ENCODE assay signal across 7 mouse cellular contexts in the genomic region with DNA sequence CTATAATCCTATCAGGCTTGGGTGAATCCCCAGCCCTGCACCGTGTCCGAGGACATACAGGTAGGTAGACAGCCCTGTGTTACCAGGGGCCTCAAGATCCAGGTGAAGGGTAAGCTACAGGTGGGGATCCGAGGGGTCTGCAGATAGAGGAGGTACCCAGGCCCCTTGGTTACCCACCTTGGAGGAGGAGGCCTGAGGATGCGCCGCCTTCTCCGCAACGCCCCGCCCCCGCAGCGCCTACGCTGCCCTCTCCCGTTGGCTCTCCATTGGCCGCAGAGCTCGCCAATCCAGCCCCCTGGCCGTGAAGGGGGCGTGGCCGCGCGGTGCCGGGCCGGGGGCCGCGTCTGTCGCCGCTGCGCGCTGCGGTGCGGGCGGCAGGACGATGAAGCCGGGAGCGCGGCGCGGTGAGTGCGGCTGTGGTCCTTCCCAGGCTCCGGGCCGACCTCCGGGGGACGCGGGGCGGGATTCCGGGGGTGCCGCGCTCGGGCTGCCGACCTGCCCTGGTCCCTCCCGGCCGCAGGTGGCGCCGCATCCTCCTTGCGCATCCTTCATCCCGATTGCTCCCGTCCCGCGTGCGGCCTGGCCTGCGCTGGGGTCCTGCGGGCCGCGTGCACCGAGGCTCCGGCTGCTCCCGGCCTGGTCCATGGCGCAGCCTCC. TPM values are rescaled to one million over a fixed set of nuclear protein-coding genes. Genes with fewer than 3 reads are reported as not detected.
DNase-seq lines count a peak whose midpoint lies in the region; ATAC-seq lines count a peak whose summit lies in the region.

A gene (plus strand): TSS at position 51 of the 657 bp plus-strand sequence.

- under 1% methylated on average over 64 of the region's 66 CpGs for WGBS in embryonic facial prominence, embryonic 15.5 days
- under 1% methylated on average over 66 of the region's 66 CpGs for WGBS in heart, embryonic 13.5 days
- 1% methylated on average over 57 of the region's 66 CpGs for WGBS in neural tube, embryonic 11.5 days

- H3K27ac ChIP-seq in brown adipose tissue, adult 24 weeks (replicated peaks; ENCODE audit: low read depth, low read length): no peak within 1 kb of the TSS
- H3K27ac ChIP-seq in embryonic facial prominence, embryonic 15.5 days (replicated peaks): no peak within 1 kb of the TSS
- H3K27ac ChIP-seq in heart, embryonic 13.5 days (replicated peaks): no peak within 1 kb of the TSS
- H3K27ac ChIP-seq in neural tube, embryonic 11.5 days (ENCODE audit: low read depth, low read length): peak within 1 kb of the TSS; percentile 79

- peak within 1 kb of the TSS; percentile 35 for H3K4me3 ChIP-seq in brown adipose tissue, adult 24 weeks (ENCODE audit: insufficient read depth, low read depth, low read length)
- H3K4me3 ChIP-seq in embryonic facial prominence, embryonic 15.5 days (replicated peaks): peak within 1 kb of the TSS; percentile 70
- peak within 1 kb of the TSS; percentile 66 for H3K4me3 ChIP-seq in heart, embryonic 13.5 days
- H3K4me3 ChIP-seq in neural tube, embryonic 11.5 days (ENCODE audit: low read depth, low read length): peak within 1 kb of the TSS; percentile 69

- no peaks in the 10 kb centered on the region for H3K4me1 ChIP-seq in brown adipose tissue, adult 24 weeks (ENCODE audit: control insufficient read depth, insufficient read depth, insufficient read length, low read length)
- H3K4me1 ChIP-seq in embryonic facial prominence, embryonic 15.5 days: peaks cover 7% of the 10 kb centered on the region; the same call in 1 of the 2 replicates
- peaks cover 10% of the 10 kb centered on the region for H3K4me1 ChIP-seq in heart, embryonic 13.5 days
- peaks cover 2% of the 10 kb centered on the region; the same call in 1 of the 2 replicates for H3K4me1 ChIP-seq in neural tube, embryonic 11.5 days (ENCODE audit: control insufficient read depth, insufficient read depth, low read length)

- H3K27me3 ChIP-seq in embryonic facial prominence, embryonic 15.5 days: no peaks in the 10 kb centered on the region
- H3K27me3 ChIP-seq in heart, embryonic 13.5 days (replicated peaks): peaks cover 40% of the 10 kb centered on the region
- no peaks in the 10 kb centered on the region for H3K27me3 ChIP-seq in neural tube, embryonic 11.5 days (ENCODE audit: control insufficient read depth, insufficient read depth, low read length)

- no peaks in the 10 kb centered on the region for H3K36me3 ChIP-seq in embryonic facial prominence, embryonic 15.5 days
- no peaks in the 10 kb centered on the region for H3K36me3 ChIP-seq in heart, embryonic 13.5 days
- no peaks in the 10 kb centered on the region for H3K36me3 ChIP-seq in neural tube, embryonic 11.5 days (ENCODE audit: control insufficient read depth, insufficient read depth, low read length)

- peak within 1 kb of the TSS; percentile 40 for H3K9ac ChIP-seq in embryonic facial prominence, embryonic 15.5 days
- peak within 1 kb of the TSS; percentile 76 for H3K9ac ChIP-seq in heart, embryonic 13.5 days
- peak within 1 kb of the TSS; percentile 70 for H3K9ac ChIP-seq in neural tube, embryonic 11.5 days (ENCODE audit: low read length)

- peak; percentile 90 for ATAC-seq in embryonic facial prominence, embryonic 15.5 days (ENCODE audit: insufficient number of reproducible peaks, low FRiP score, low TSS enrichment, low read depth)
- peak; percentile 54; the same call in 1 of the 2 replicates for ATAC-seq in heart, embryonic 13.5 days (ENCODE audit: extremely low read depth, insufficient number of reproducible peaks, low FRiP score, low TSS enrichment)
- peak; percentile 94 for ATAC-seq in neural tube, embryonic 11.5 days (ENCODE audit: insufficient read depth, low FRiP score, low TSS enrichment)

- peak within 1 kb of the TSS; percentile 83 for H3K4me2 ChIP-seq in embryonic facial prominence, embryonic 15.5 days (replicated peaks)
- H3K4me2 ChIP-seq in heart, embryonic 13.5 days: peak within 1 kb of the TSS; percentile 87
- peak within 1 kb of the TSS; percentile 46 for H3K4me2 ChIP-seq in neural tube, embryonic 11.5 days (ENCODE audit: low read depth)

- no peaks in the 10 kb centered on the region for H3K9me3 ChIP-seq in embryonic facial prominence, embryonic 15.5 days (replicated peaks)
- peaks cover 10% of the 10 kb centered on the region; the same call in 1 of the 2 replicates for H3K9me3 ChIP-seq in heart, embryonic 13.5 days
- no peaks in the 10 kb centered on the region for H3K9me3 ChIP-seq in neural tube, embryonic 11.5 days (ENCODE audit: control insufficient read depth, low read length)

- DNase-seq in kidney, postnatal 10 days: peak; percentile 87
- peak; percentile 65 for DNase-seq in liver
- peak; percentile 94 for DNase-seq in neural tube, embryonic 11.5 days (ENCODE audit: low spot score)
- peak; percentile 28 for DNase-seq in urinary bladder, adult 2 months (ENCODE audit: low spot score)

RNA-seq across cellular contexts. Expression of the gene that starts here (rescaled TPM):
- polyA plus RNA-seq in brown adipose tissue, adult 24 weeks (2012; ENCODE audit: insufficient read depth, insufficient read length, missing spikeins): 0.42 and 0.83 TPM in 2 replicates
- polyA plus RNA-seq in embryonic facial prominence, embryonic 15.5 days (2015; fragmentation: Nextera tagmentation; extraction: Ambion mirVana): 3.2 and 3.5 TPM in 2 replicates
- polyA plus RNA-seq in heart, embryonic 13.5 days (2015; fragmentation: Nextera tagmentation; extraction: Ambion mirVana): 0.32 and 0.37 TPM in 2 replicates
- polyA plus RNA-seq in neural tube, embryonic 11.5 days (2014; fragmentation: Nextera tagmentation; extraction: Ambion mirVana): 6.4 and 6.6 TPM in 2 replicates
- 3.0 and 4.8 TPM in 2 replicates for polyA plus RNA-seq in urinary bladder, adult 2 months (2012; rRNA removed)

Comparison
In these comparisons a context has a peak if more than half of its experiments do, and no peak if none do; other contexts are left out.
1. Peak in ATAC-seq, H3K4me3 ChIP-seq, H3K9ac ChIP-seq and H3K4me2 ChIP-seq in heart, embryonic 13.5 days; RNA of the gene not detected or under 1 TPM.
2. DNase-seq: peak in every context shown above with its lines; median percentile 94 in neural tube, embryonic 11.5 days; 87 in kidney, postnatal 10 days; 65 in liver; 28 in urinary bladder, adult 2 months.